Mouse (Mus musculus) kidney, embryonic 16.5 days (tissue): Measurements from ENCODE around the gene Fbln1. TPM values are rescaled to one million over a fixed set of nuclear protein-coding genes. Genes with fewer than 3 reads are reported as not detected.

Experiments
- ATAC-seq: fragments of 200-750 bp; cut with Nextera tagmentation; 2 replicates; pipeline ENCODE4 v1.8.0; 2017; ENCODE audit warnings: moderate TSS enrichment; ENCODE audit not compliant: low FRiP score, low TSS enrichment
- H3K27ac ChIP-seq: fragments of 300-500 bp; sonication (generic); 2 replicates; pipeline ENCODE4 v1.5.1; 2014; ENCODE audit warnings: low read length
- H3K27me3 ChIP-seq: fragments of 300-500 bp; sonication (generic); 2 replicates; pipeline ENCODE4 v1.6.1; 2014; ENCODE audit warnings: low read length, control low read depth, mixed read lengths; ENCODE audit not compliant: insufficient read depth
- H3K36me3 ChIP-seq: fragments of 300-500 bp; sonication (generic); 2 replicates; pipeline ENCODE4 v1.6.1; 2014; ENCODE audit warnings: low read length, control low read depth, mixed read lengths; ENCODE audit not compliant: insufficient read depth
- H3K4me1 ChIP-seq: fragments of 300-500 bp; sonication (generic); 2 replicates; pipeline ENCODE4 v1.6.1; 2014; ENCODE audit warnings: low read length, control low read depth, mixed read lengths; ENCODE audit not compliant: insufficient read depth
- H3K4me2 ChIP-seq: fragments of 300-500 bp; sonication (generic); replicated peaks from 2 replicates; pipeline ENCODE4 v1.6.1; 2014; ENCODE audit warnings: low read depth, low read length
- H3K4me3 ChIP-seq: fragments of 300-500 bp; sonication (generic); 2 replicates; pipeline ENCODE4 v1.5.1; 2014; ENCODE audit warnings: mild to moderate bottlenecking, low read length
- H3K9ac ChIP-seq: fragments of 300-500 bp; sonication (generic); replicated peaks from 2 replicates; pipeline ENCODE4 v1.6.1; 2014; ENCODE audit warnings: low read length
- H3K9me3 ChIP-seq: fragments of 300-500 bp; sonication (generic); 2 replicates; pipeline ENCODE4 v1.6.1; 2016; ENCODE audit warnings: low read length, control low read depth
- WGBS: fragments of 180-500 bp; shearing (Covaris S2); extraction: QIAGEN DNeasy Blood & Tissue Kit; methylation state at CpG from one replicate; pipeline ENCODE4 v1.1.7; 2014; 5-methylcytosine and 5-hydroxymethylcytosine counted together
- polyA plus RNA-seq: library from polyadenylated mRNA; unstranded; fragments of >200 nt; fragmentation: Nextera tagmentation; extraction: Ambion mirVana; gene quantifications from 2 replicates; pipeline ENCODE4 v1.2.1, GENCODE M21; 2015

The Fbln1 gene
- polyA plus RNA-seq, 1 experiment from 2014 or later, result 202 TPM

GRCm38 (mm10) chr15:85218617-85219265 lies 13.0 kb downstream of the Fbln1 start:
- Histone ChIP-seq H3K36me3 (peaks cover 39% of the 10 kb centered on the region), H3K27me3 (no peaks in the 10 kb centered on the region), H3K27ac (no peak overlapping the region), H3K4me3 (no peak overlapping the region), H3K4me2 (no peak overlapping the region), H3K9me3 (peaks cover 18% of the 10 kb centered on the region), H3K9ac (no peak overlapping the region), H3K4me1 (peaks cover 5% of the 10 kb centered on the region)
- WGBS, result 76% methylated on average over 5 of the region's 5 CpGs
- no peak for ATAC-seq

- peaks cover 44% of the 10 kb centered on the region for H3K36me3 ChIP-seq
- H3K27ac ChIP-seq, result no peak overlapping the region
- ATAC-seq, result no peak
- H3K9me3 ChIP-seq, result peaks cover 9% of the 10 kb centered on the region; the same call in 1 of the 2 replicates
- no peak overlapping the region for H3K9ac ChIP-seq
- H3K4me3 ChIP-seq, result no peak overlapping the region
- H3K4me2 ChIP-seq, result no peak overlapping the region
- no peaks in the 10 kb centered on the region for H3K27me3 ChIP-seq
- WGBS, result 86% methylated on average over 6 of the region's 6 CpGs
- peaks cover 5% of the 10 kb centered on the region for H3K4me1 ChIP-seq
These were observed 14.6 kb downstream of the Fbln1 start for GRCm38 (mm10) chr15:85220371-85220770.

GRCm38 (mm10) chr15:85221115-85221854 lies 15.5 kb downstream of the Fbln1 start:
- no peak overlapping the region for H3K4me3 ChIP-seq
- no peaks in the 10 kb centered on the region for H3K9me3 ChIP-seq
- WGBS, result 64% methylated on average over 12 of the region's 12 CpGs
- no peaks in the 10 kb centered on the region for H3K27me3 ChIP-seq
- H3K9ac ChIP-seq, result no peak overlapping the region
- ATAC-seq, result 0 out of 2 replicates have a peak, but pooled peaks have one; percentile 33
- no peak overlapping the region for H3K27ac ChIP-seq
- no peak overlapping the region for H3K4me2 ChIP-seq
- peaks cover 35% of the 10 kb centered on the region for H3K36me3 ChIP-seq
- H3K4me1 ChIP-seq, result peaks cover 5% of the 10 kb centered on the region

GRCm38 (mm10) chr15:85225693-85226092 lies 19.9 kb downstream of the Fbln1 start:
- Histone ChIP-seq H3K36me3 (peaks cover 30% of the 10 kb centered on the region), H3K27me3 (no peaks in the 10 kb centered on the region)

GRCm38 (mm10) chr15:85226841-85227240 lies 21.1 kb downstream of the Fbln1 start:
- Histone ChIP-seq H3K27me3 (no peaks in the 10 kb centered on the region), H3K9me3 (no peaks in the 10 kb centered on the region), H3K4me2 (no peak overlapping the region), H3K36me3 (peaks cover 39% of the 10 kb centered on the region), H3K4me1 (no peaks in the 10 kb centered on the region), H3K4me3 (no peak overlapping the region), H3K27ac (no peak overlapping the region), H3K9ac (no peak overlapping the region)
- ATAC-seq, result no peak
- 70% methylated on average over 7 of the region's 7 CpGs for WGBS

More at GRCm38 (mm10) chr15:85225693-85226092, 19.9 kb downstream of the Fbln1 start:
- Histone ChIP-seq H3K27ac (no peak overlapping the region), H3K9me3 (no peaks in the 10 kb centered on the region), H3K9ac (no peak overlapping the region), H3K4me1 (peaks cover 5% of the 10 kb centered on the region), H3K4me3 (no peak overlapping the region), H3K4me2 (no peak overlapping the region)
- WGBS, result 99% methylated on average over 3 of the region's 3 CpGs
- ATAC-seq, result no peak

- H3K27me3 ChIP-seq, result no peaks in the 10 kb centered on the region
- no peak overlapping the region for H3K4me2 ChIP-seq
- peaks cover 46% of the 10 kb centered on the region for H3K36me3 ChIP-seq
- no peaks in the 10 kb centered on the region for H3K9me3 ChIP-seq
- no peak for ATAC-seq
- WGBS, result 55% methylated on average over 3 of the region's 3 CpGs
- H3K9ac ChIP-seq, result no peak overlapping the region
- no peak overlapping the region for H3K4me3 ChIP-seq
- H3K4me1 ChIP-seq, result no peaks in the 10 kb centered on the region
- no peak overlapping the region for H3K27ac ChIP-seq
These were observed 22.8 kb downstream of the Fbln1 start for GRCm38 (mm10) chr15:85228568-85228967.

- Histone ChIP-seq H3K4me2 (no peak overlapping the region), H3K9me3 (no peaks in the 10 kb centered on the region), H3K4me1 (no peaks in the 10 kb centered on the region), H3K27me3 (no peaks in the 10 kb centered on the region), H3K4me3 (no peak overlapping the region), H3K27ac (no peak overlapping the region), H3K9ac (no peak overlapping the region), H3K36me3 (peaks cover 36% of the 10 kb centered on the region)
- ATAC-seq, result no peak
- WGBS, result 90% methylated on average over 13 of the region's 13 CpGs
These were observed 24.3 kb downstream of the Fbln1 start for GRCm38 (mm10) chr15:85229960-85230535.

GRCm38 (mm10) chr15:85230613-85231012 lies 24.9 kb downstream of the Fbln1 start:
- Histone ChIP-seq H3K27ac (no peak overlapping the region), H3K9me3 (no peaks in the 10 kb centered on the region), H3K4me1 (no peaks in the 10 kb centered on the region), H3K27me3 (no peaks in the 10 kb centered on the region), H3K36me3 (peaks cover 40% of the 10 kb centered on the region), H3K4me3 (no peak overlapping the region), H3K9ac (no peak overlapping the region), H3K4me2 (no peak overlapping the region)
- 92% methylated on average over 14 of the region's 14 CpGs for WGBS
- ATAC-seq, result no peak

- Histone ChIP-seq H3K36me3 (peaks cover 40% of the 10 kb centered on the region), H3K9me3 (no peaks in the 10 kb centered on the region)
These were observed 25.9 kb downstream of the Fbln1 start for GRCm38 (mm10) chr15:85231443-85232255.

More at GRCm38 (mm10) chr15:85231443-85232255, 25.9 kb downstream of the Fbln1 start:
- H3K4me2 ChIP-seq, result no peak overlapping the region
- no peaks in the 10 kb centered on the region for H3K27me3 ChIP-seq
- WGBS, result 82% methylated on average over 13 of the region's 13 CpGs
- H3K4me3 ChIP-seq, result no peak overlapping the region
- H3K27ac ChIP-seq, result no peak overlapping the region
- H3K9ac ChIP-seq, result no peak overlapping the region
- no peaks in the 10 kb centered on the region for H3K4me1 ChIP-seq
- peak; percentile 65; the same call in 1 of the 2 replicates for ATAC-seq
